Mouse (Mus musculus) thymus, postnatal 0 days (tissue): ENCODE results near the gene Tnr. TPM values are rescaled to one million over a fixed set of nuclear protein-coding genes. Genes with fewer than 3 reads are reported as not detected.

Experiments
- DNase-seq: peaks from one replicate; pipeline ENCODE4 v3.0.0-alpha.2; 2015; ENCODE audit warnings: low spot score
- polyA plus RNA-seq: library from polyadenylated mRNA; unstranded; fragments of >200 nt; fragmentation: Nextera tagmentation; extraction: Ambion mirVana; gene quantifications from 2 replicates; pipeline ENCODE4 v1.2.1, GENCODE M21; 2015

Tnr gene
- polyA plus RNA-seq, 1 experiment from 2014 or later, result 0.16 TPM

- no peak for DNase-seq
Measured at GRCm38 (mm10) chr1:159704925-159705324, 181.4 kb downstream of the Tnr start.

DNA sequence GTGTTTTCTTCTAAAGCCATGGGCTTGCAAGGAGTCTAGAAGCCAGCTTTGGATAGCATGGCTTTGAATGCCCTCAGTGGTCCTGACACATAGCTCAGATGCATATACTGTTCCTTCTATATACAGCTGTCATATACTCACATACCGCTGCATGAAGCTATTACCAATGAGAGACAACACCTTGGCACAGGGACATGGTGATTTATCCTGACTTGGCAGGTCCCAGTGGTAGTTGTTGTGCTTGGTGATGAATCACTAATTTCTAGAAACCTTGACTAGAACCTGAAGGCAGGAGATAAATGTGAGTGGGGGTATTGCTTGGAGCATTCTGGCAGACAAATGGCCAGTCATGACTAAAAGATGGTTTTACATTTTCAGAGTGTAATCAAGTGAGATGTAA lies 192.7 kb downstream of the Tnr start:
- no peak for DNase-seq

DNA sequence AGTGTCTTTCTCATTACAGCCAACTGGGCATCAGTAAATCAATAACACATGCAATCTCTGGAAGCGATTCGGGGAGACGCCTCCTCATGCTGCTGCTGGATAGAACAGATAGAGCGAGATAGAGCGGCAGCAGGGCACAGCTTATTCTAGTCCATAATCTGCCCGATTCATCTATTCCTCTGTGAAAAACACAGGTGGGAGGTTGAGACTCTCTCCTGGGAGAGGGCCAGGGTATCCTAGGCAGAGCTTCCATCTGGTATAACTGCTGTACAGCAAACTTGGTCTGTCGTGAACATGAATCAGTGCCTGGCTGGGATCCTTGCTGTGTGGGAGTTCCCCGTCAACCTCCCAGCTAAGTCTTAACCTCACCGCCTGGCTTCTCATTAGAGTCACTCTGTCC lies 193.4 kb downstream of the Tnr start:
- DNase-seq, result no peak

DNA sequence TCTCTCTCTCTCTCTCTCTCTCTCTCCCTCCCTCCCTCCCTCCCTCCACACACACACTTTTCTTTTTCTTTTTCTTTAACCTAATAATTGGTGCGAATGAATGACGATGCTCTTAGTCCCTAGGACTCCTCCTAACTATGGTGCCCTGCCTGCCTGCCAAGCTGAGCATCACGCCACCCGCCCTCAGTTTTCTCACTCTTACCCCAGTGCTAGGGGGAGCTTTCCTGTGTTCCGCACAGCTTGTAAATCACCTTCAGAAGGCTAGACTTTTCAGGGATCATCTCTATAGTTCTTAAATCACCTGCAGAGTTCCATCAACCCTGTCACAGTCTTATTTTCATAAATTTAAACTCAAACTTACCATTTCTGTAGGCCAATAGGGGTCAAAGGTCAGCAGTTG lies 200.2 kb downstream of the Tnr start:
- no peak for DNase-seq

- no peak for DNase-seq
Measured at GRCm38 (mm10) chr1:159729270-159729669, 205.7 kb downstream of the Tnr start.

- DNase-seq, result no peak
Measured at GRCm38 (mm10) chr1:159730826-159731225, 207.3 kb downstream of the Tnr start.

- peak; percentile 25 for DNase-seq
Measured at GRCm38 (mm10) chr1:159735099-159735498, 211.5 kb downstream of the Tnr start.

DNA sequence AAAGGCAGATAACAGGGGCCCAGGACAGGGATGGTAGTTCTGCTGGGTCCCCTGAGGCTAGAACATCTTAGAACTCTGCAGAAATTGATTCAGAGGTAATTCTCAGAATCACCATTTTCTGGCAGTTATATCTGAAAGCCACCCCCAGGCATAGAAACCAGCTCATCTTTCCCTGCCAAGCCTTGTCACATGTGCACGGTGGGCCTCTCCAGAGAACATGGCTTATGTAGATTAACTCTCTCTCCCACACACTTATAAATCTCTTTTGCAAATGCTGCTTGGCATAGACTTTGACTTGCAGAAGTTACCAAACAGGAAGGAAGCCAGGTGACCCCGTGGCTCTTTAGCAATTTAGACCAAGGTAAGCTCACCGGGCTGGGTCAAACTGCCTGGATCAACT lies 215.9 kb downstream of the Tnr start:
- no peak for DNase-seq

- DNase-seq, result no peak
Measured at GRCm38 (mm10) chr1:159741237-159742002, 217.9 kb downstream of the Tnr start.

DNA sequence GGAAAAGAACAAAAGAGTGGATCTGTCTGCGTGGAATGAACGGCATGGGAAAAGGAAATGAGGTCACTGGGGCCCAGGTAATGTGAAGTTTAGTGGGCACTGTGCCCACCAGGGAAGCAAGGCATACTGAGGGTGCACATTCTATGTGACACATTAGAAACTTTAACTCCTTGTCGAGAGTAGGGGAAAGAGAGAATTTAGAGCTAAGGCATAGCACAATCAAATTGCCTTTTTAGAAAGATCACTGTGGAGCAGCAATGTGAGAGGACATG lies 218.4 kb downstream of the Tnr start:
- no peak for DNase-seq

DNA sequence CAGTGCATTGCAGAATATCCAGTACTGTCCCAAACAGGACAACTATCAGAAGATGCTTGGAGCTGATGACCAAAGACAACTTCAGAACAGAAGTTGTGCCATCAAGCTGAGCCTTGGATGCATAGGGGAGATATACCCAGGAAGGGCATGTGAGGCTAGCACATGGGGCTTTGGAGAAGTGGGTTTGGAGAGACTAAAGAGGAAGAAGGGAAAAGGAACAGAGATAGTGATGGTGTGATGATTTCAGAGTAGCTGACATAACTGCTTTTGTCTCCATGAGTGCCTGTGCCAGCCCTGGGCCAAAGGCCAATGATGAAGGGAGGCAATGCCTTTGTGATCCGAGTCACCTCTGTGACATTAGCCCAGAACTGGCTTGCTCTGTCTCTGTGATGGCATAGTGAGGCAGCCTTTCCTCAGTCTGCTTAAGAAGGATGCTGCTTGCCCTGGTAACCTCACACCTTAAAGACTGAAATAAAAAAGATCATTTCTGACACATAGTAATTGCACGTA lies 220.2 kb downstream of the Tnr start:
- no peak for DNase-seq

- DNase-seq, result no peak
Measured at GRCm38 (mm10) chr1:159745311-159745710, 221.7 kb downstream of the Tnr start.

GRCm38 (mm10) chr1:159747969-159748368 lies 224.4 kb downstream of the Tnr start:
- no peak for DNase-seq

DNA sequence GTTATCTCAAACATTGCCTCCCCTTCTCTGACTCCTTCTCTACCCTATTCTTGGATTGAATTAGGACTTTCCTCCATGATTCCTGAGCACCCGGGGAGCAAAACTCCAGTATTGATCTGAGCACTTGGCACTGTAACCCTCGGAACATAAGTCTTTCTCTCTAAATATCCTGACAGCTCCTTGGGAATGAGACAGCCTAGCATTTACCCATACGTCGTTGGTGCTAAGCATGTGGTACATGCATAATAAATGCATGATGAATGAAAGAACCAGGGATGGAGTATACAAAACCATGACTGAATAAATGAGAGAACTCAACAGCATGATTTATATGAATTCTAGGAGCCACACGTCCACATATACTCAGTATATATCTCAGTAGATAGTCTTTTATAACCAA lies 226.8 kb downstream of the Tnr start:
- DNase-seq, result no peak

- DNase-seq, result no peak
Measured at GRCm38 (mm10) chr1:159750876-159751275, 227.3 kb downstream of the Tnr start.

GRCm38 (mm10) chr1:159760970-159761369 lies 237.4 kb downstream of the Tnr start:
- DNase-seq, result no peak

DNA sequence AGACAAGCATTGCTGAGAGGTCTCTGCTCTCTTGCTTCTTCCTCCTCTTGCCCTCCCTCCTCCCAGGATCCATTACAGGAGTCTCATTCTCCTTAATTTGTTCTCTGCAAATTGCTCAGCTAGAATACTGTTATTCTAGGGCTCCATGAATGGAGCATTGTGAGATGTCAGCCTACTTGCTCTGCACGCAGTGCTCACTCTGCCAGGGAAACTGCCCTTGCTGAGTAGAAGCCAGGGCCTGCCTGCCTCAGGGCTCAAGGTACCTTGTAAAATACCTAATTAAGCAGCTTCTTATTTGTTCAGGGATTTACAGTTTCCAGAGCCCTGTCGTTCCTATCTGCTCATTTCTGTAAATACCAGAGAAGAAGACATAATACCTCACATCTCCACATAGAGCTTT lies 240.3 kb downstream of the Tnr start:
- no peak for DNase-seq

DNA sequence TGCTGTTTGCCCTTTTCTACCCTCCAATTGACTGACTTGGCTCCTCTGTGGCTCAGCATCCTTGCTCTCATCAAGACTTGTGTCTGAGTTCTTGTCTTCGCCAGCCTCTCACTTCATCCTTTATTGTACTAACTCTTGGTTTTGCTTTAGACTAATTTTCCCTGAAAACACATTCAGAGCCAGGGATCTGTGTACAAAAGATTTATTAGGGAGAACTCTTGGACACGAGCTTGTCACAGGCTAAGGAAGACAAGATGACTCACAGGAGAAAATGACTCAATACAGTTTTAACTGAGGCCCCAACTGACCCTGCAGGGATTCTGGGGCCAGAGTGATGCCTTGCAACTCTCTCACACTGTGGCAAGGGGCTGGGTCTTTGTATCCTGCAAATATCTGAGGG lies 241.3 kb downstream of the Tnr start:
- no peak for DNase-seq

DNA sequence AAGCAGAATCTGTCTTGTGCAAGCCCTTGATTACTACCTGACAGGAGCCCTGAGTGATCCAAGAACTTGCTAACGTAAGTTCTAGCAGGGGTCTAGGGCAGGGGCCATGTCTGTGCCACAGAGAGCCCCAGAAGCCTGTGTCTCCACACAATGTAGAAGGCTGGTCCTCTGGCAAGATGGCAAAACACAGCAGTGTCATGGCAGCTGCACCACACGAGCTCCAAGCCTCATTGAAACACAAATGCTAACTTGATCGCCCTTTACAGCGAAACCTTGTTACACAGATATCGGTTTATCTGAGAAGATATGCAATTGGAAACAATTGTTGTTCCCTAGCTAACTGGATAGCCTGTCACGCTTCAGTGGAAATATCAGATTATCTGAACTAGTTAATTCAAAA lies 246.4 kb downstream of the Tnr start:
- no peak for DNase-seq

- no peak for DNase-seq
Measured at GRCm38 (mm10) chr1:159773671-159774070, 250.1 kb downstream of the Tnr start.

DNA sequence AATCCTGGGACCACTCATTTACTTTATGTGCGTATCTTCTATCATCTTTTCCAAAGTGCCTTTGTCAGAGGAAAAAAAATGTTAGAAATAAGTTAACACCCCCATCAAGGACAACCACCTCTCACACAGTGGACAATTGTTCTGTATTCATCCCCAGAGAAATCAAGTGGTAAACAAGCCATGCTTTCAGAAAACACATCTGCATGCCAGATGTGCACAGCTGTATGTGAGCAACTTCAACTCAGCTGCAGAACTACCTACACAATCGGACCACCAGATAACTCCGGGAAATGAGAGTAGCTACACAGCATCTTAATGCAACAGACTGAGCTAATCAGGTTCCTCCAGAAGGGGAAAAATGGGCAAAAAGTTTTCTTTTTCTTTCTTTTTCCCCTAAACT lies 251.6 kb downstream of the Tnr start:
- no peak for DNase-seq

- DNase-seq, result no peak
Measured at GRCm38 (mm10) chr1:159777107-159777506, 253.5 kb downstream of the Tnr start.

- DNase-seq, result no peak
Measured at GRCm38 (mm10) chr1:159779424-159779823, 255.9 kb downstream of the Tnr start.

GRCm38 (mm10) chr1:159783842-159784241 lies 260.3 kb downstream of the Tnr start:
- peak; percentile 34 for DNase-seq
